Mouse (Mus musculus) erythroblast, embryonic 14.5 days (primary cell): ENCODE data around the gene H2al1a.
"Not testable (repeated sequence)": the region's sequence is repeated elsewhere in the genome, so short reads cannot be mapped to it uniquely, and the experiment has no call there.

Source experiments
- GATA1 ChIP-seq: IDR thresholded peaks from 2 replicates; pipeline ENCODE4 v1.6.1; 2012; ENCODE audit warnings: low read length, inconsistent platforms, mixed read lengths
- TAL1 ChIP-seq: IDR thresholded peaks from 3 replicates; pipeline ENCODE4 v1.6.1; 2012; ENCODE audit warnings: low read length, inconsistent platforms, mixed read lengths

DNA sequence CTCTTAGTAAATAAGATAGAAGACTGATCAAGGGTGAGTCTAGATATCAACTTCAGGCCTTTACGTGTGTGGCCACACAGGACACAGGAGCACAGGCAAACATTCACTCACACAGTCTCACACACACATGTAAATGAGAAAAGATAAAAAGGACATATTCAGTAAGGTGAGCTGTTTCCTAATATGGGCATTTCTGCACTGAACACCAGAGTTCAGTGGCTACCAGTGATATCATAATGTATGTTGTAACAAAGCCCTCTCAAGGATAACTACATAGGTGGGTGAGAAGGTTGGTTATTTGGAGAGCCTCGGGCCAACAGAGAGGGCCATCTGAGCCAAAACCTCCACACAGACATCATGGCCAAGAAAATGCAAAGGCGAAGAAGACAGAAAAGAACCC is 12.6 kb downstream of the H2al1a start, which contains the start of gene H2al1e:
- TF ChIP-seq TAL1, GATA1: not testable (repeated sequence)
